Mouse (Mus musculus) brain, embryonic 14.5 days (tissue): Measurements from ENCODE around the gene Thada.

Experiments used
- CTCF ChIP-seq: fragments of 200-500 bp; IDR thresholded peaks from 2 replicates; pipeline ENCODE4 v1.5.1; 2012; ENCODE audit warnings: inconsistent platforms, mild to moderate bottlenecking, moderate library complexity, borderline replicate concordance; ENCODE audit not compliant: insufficient read depth, insufficient read length; ENCODE audit errors: extremely low read depth
- POLR2A ChIP-seq: fragments of 200-500 bp; IDR thresholded peaks from 2 replicates; pipeline ENCODE4 v1.6.1; 2012; ENCODE audit warnings: mild to moderate bottlenecking, inconsistent platforms, borderline replicate concordance; ENCODE audit not compliant: poor library complexity, insufficient read depth, insufficient read length, severe bottlenecking; ENCODE audit errors: extremely low read depth

DNA sequence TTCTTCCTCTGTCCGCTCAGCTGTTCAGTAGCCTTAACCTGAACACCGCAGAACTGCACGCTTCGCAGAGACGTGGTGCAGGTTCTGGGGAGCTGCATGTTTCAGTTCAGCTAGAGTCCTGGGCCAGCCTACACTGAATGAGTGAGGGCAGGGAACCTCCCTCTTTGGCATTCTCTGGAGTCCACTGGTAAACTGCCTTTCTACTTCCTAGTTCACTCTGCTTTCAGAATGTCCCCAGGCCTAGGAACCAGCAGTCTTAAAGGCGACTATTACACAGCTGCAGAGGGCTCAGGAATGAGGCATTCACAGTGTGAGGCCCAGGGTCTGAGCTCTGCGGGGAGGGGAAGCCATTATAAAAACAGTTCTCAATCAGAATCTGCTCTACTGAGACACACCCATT is 262.7 kb downstream of the Thada start:
- TF ChIP-seq CTCF (no peak), POLR2A (no peak)
